Mouse (Mus musculus): ENCODE data around the gene Rev1. TPM values are rescaled to one million over a fixed set of nuclear protein-coding genes. Genes with fewer than 3 reads are reported as not detected.

Gene Rev1
- polyA plus RNA-seq, 1 experiment from 2014 or later = 34.5 TPM

DNA sequence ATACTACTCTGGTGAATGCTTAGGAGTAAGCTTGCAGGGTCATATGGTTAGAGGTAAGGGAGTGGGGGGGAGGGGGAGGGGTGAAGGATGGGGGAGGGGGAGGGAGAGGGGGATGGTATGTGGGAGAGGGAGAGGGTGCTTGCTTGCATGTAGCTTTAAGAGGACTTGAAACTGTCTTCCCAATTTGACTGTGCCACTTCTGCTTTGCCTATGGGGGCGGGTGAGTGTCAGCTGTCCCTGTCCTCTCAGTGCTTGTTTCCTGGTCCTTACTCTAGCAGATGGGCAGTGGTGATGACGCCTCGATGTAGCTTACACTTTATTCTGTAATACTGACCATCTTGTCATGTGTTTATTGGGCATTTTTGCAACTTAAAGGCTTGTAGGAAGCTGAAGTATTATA, 117.5 kb downstream of the Rev1 start:
- ATAC-seq (ENCODE audit: insufficient number of reproducible peaks, insufficient read depth, low FRiP score, low TSS enrichment, low read depth) = no peak
- no peak overlapping the region for H3K4me3 ChIP-seq
- H3K27me3 ChIP-seq = no peaks in the 10 kb centered on the region
- H3K4me1 ChIP-seq = no peaks in the 10 kb centered on the region; the same call in 1 of the 2 replicates
- no peak overlapping the region for H3K27ac ChIP-seq
- H3K9ac ChIP-seq = no peak overlapping the region
- no peak overlapping the region for H3K4me2 ChIP-seq
- no peaks in the 10 kb centered on the region for H3K9me3 ChIP-seq
- 91% methylated on average over 3 of the region's 3 CpGs for WGBS
- no peaks in the 10 kb centered on the region for H3K36me3 ChIP-seq

DNA sequence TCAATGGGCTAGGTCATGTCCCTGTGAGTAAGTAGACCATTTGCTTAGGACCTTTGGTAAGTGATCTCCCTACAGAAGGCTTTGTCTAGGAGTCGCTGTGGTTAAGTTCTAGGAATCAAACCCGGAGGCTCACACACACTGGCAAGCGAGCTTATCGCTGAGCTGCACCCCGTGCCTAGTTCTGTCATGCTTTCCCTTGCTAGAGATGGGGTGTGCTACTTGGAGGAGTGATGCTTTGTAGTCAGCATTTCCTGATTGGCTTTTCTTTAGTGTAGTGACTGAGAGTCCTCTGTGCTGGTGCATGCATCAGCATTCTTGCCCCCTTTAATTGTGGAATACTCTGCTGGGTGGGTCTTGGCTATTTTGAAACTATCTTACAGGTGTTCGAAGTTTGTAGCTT, 118.0 kb downstream of the Rev1 start:
- no peaks in the 10 kb centered on the region for H3K36me3 ChIP-seq
- H3K4me1 ChIP-seq = no peaks in the 10 kb centered on the region; the same call in 1 of the 2 replicates
- H3K4me3 ChIP-seq = no peak overlapping the region
- H3K27ac ChIP-seq = no peak overlapping the region
- H3K4me2 ChIP-seq = no peak overlapping the region
- no peak for ATAC-seq (ENCODE audit: insufficient number of reproducible peaks, insufficient read depth, low FRiP score, low TSS enrichment, low read depth)
- WGBS = 87% methylated on average over 6 of the region's 6 CpGs
- no peaks in the 10 kb centered on the region for H3K27me3 ChIP-seq
- H3K9ac ChIP-seq = no peak overlapping the region
- no peaks in the 10 kb centered on the region for H3K9me3 ChIP-seq

DNA sequence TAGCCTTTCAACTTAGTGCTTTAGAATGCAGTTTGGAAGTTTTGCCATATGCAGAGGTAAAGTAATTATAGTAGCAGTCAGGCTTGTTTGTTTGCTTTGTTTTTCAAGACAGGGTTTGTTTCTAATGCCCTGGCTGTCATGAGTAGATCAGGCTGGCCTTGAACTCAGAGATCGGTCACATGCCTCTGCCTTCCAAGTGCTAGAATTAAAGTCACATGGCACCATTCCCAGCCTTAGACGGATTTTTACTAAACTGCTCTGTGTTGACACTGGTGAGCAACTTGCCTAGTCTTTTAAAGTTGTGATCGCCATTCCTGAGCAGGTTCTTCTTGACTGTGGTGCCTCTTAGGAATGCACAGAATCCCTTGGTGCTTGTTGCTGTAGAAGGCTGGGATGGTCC, 122.9 kb downstream of the Rev1 start:
- no peak overlapping the region for H3K4me2 ChIP-seq
- WGBS = 58% methylated on average over 3 of the region's 3 CpGs
- H3K9me3 ChIP-seq = no peaks in the 10 kb centered on the region
- no peaks in the 10 kb centered on the region for H3K36me3 ChIP-seq
- ATAC-seq (ENCODE audit: insufficient number of reproducible peaks, insufficient read depth, low FRiP score, low TSS enrichment, low read depth) = no peak
- no peak overlapping the region for H3K27ac ChIP-seq
- H3K27me3 ChIP-seq = no peaks in the 10 kb centered on the region
- no peak overlapping the region for H3K4me3 ChIP-seq
- H3K9ac ChIP-seq = no peak overlapping the region
- H3K4me1 ChIP-seq = no peaks in the 10 kb centered on the region

GRCm38 (mm10) chr1:38003046-38003445, 126.6 kb downstream of the Rev1 start:
- no peak for ATAC-seq (ENCODE audit: insufficient number of reproducible peaks, insufficient read depth, low FRiP score, low TSS enrichment, low read depth)
- Histone ChIP-seq H3K36me3 (no peaks in the 10 kb centered on the region), H3K27me3 (no peaks in the 10 kb centered on the region), H3K4me3 (no peak overlapping the region), H3K4me2 (no peak overlapping the region), H3K4me1 (peaks cover 11% of the 10 kb centered on the region), H3K9me3 (no peaks in the 10 kb centered on the region), H3K9ac (no peak overlapping the region), H3K27ac (no peak overlapping the region)
- 86% methylated on average over 3 of the region's 3 CpGs for WGBS

Other genes with a start within 250 kb of the Rev1 start
- 26.5 and 27.7 TPM in 2 replicates for gene Mitd1, start 239.4 kb downstream of the Rev1 start, polyA plus RNA-seq (2015; fragmentation: Nextera tagmentation; extraction: Ambion mirVana)
- gene Mrpl30, start 239.3 kb downstream of the Rev1 start, polyA plus RNA-seq (2015; fragmentation: Nextera tagmentation; extraction: Ambion mirVana) = 240 and 260 TPM in 2 replicates
- gene Lyg2, start 213.3 kb downstream of the Rev1 start, polyA plus RNA-seq (2015; fragmentation: Nextera tagmentation; extraction: Ambion mirVana) = not detected in 2 replicates
- not detected in 2 replicates for gene Lyg1, start 172.0 kb downstream of the Rev1 start, polyA plus RNA-seq (2015; fragmentation: Nextera tagmentation; extraction: Ambion mirVana)
- gene Txndc9, start 131.9 kb downstream of the Rev1 start, polyA plus RNA-seq (2015; fragmentation: Nextera tagmentation; extraction: Ambion mirVana) = 140 and 155 TPM in 2 replicates
- gene Eif5b, start 131.8 kb downstream of the Rev1 start, polyA plus RNA-seq (2015; fragmentation: Nextera tagmentation; extraction: Ambion mirVana) = 35.9 and 36.9 TPM in 2 replicates